ENCODE assay signal across 11 mouse cellular contexts in genomic region chr16:37916818-37917201, GRCm38 (mm10). TPM values are rescaled to one million over a fixed set of nuclear protein-coding genes. Genes with fewer than 3 reads are reported as not detected.
DNase-seq lines count a peak whose midpoint lies in the region; ATAC-seq and TF ChIP-seq lines count a peak whose summit lies in the region.
"Had no signal": no experiment of that assay in that cellular context is flagged by ENCODE, and none has a peak within 500 bp of the region (broad histone marks: within the 10 kb centered on the region; RNA-seq: fewer than 3 reads in every experiment).

No protein-coding gene starts in this region.

- peaks cover 17% of the 10 kb centered on the region for H3K27me3 ChIP-seq in embryonic facial prominence, embryonic 14.5 days (replicated peaks; ENCODE audit: control insufficient read depth, insufficient read depth, low read length)
- peaks cover 10% of the 10 kb centered on the region; the same call in 1 of the 2 replicates for H3K27me3 ChIP-seq in intestine, postnatal 0 days (replicated peaks; ENCODE audit: control insufficient read depth, insufficient read depth, low read length)
- H3K27me3 ChIP-seq in stomach, embryonic 14.5 days (ENCODE audit: control insufficient read depth, insufficient read depth, low read length): 0 out of 2 replicates have a peak, but pooled peaks cover 4% of the 10 kb centered on the region

- no peak for TF ChIP-seq CTCF in layer of hippocampus, adult 2 months (conservative IDR thresholded peaks at IDR 0.05)
- no peak for TF ChIP-seq CTCF in intestine, postnatal 0 days (IDR thresholded peaks at IDR 0.05; ENCODE audit: low read depth)

- H3K36me3 ChIP-seq in embryonic facial prominence, embryonic 14.5 days (ENCODE audit: control insufficient read depth, insufficient read depth, low read length): no peaks in the 10 kb centered on the region
- H3K36me3 ChIP-seq in intestine, postnatal 0 days (ENCODE audit: control insufficient read depth, insufficient read depth): no peaks in the 10 kb centered on the region
- H3K36me3 ChIP-seq in stomach, embryonic 14.5 days (ENCODE audit: control insufficient read depth, insufficient read depth, low read length): no peaks in the 10 kb centered on the region

- no peak for DNase-seq in layer of hippocampus, adult 2 months (ENCODE audit: low spot score in 2 of 2)
- no peak for DNase-seq in layer of hippocampus, adult 11-12 months (ENCODE audit: low spot score)
- no peak for DNase-seq in embryonic facial prominence, embryonic 14.5 days (ENCODE audit: low spot score)
- no peak for DNase-seq in frontal cortex, postnatal 10 days (ENCODE audit: low spot score in 2 of 2)
- no peak for DNase-seq in urinary bladder, postnatal 10 days (ENCODE audit: low spot score)
- DNase-seq in urinary bladder, postnatal 36 days (ENCODE audit: low spot score in 2 of 2): no peak
- DNase-seq: kidney, adult 11 months had no signal

- no peak overlapping the region for H3K27ac ChIP-seq in layer of hippocampus, adult 2 months
- no peak overlapping the region for H3K27ac ChIP-seq in embryonic facial prominence, embryonic 14.5 days (replicated peaks; ENCODE audit: low read depth, low read length)
- no peak overlapping the region for H3K27ac ChIP-seq in intestine, postnatal 0 days (ENCODE audit: low read depth, low read length)
- H3K27ac ChIP-seq in stomach, embryonic 14.5 days (ENCODE audit: low read length): no peak overlapping the region

- H3K9me3 ChIP-seq in embryonic facial prominence, embryonic 14.5 days (ENCODE audit: control insufficient read depth, low read length): no peaks in the 10 kb centered on the region
- H3K9me3 ChIP-seq in intestine, postnatal 0 days (ENCODE audit: control insufficient read depth): no peaks in the 10 kb centered on the region
- H3K9me3 ChIP-seq in stomach, embryonic 14.5 days (ENCODE audit: control insufficient read depth, low read depth, low read length): no peaks in the 10 kb centered on the region

- H3K4me3 ChIP-seq in layer of hippocampus, adult 2 months: peak overlapping the region; percentile 67
- peak overlapping the region; percentile 57 for H3K4me3 ChIP-seq in embryonic facial prominence, embryonic 14.5 days (ENCODE audit: low read depth, low read length)
- H3K4me3 ChIP-seq in intestine, postnatal 0 days (ENCODE audit: low read depth, low read length): no peak overlapping the region
- H3K4me3 ChIP-seq in stomach, embryonic 14.5 days (ENCODE audit: low read depth, low read length): peak overlapping the region; percentile 54
- H3K4me3 ChIP-seq: myocyte had no signal

- ATAC-seq in embryonic facial prominence, embryonic 14.5 days (ENCODE audit: low read depth): no peak; the same call in 1 of the 2 replicates
- no peak for ATAC-seq in intestine, postnatal 0 days
- ATAC-seq in stomach, embryonic 14.5 days (ENCODE audit: insufficient number of reproducible peaks, insufficient read depth, low FRiP score, low read depth): no peak

- 0 out of 2 replicates have a peak, but pooled peaks cover 7% of the 10 kb centered on the region for H3K4me1 ChIP-seq in embryonic facial prominence, embryonic 14.5 days (ENCODE audit: control insufficient read depth, insufficient read depth, low read length)
- peaks cover 5% of the 10 kb centered on the region for H3K4me1 ChIP-seq in intestine, postnatal 0 days (replicated peaks; ENCODE audit: control insufficient read depth, insufficient read depth, low read length)
- H3K4me1 ChIP-seq in stomach, embryonic 14.5 days (ENCODE audit: control insufficient read depth, insufficient read depth, low read length): no peaks in the 10 kb centered on the region

- peak overlapping the region; percentile 67; the same call in 1 of the 2 replicates for H3K9ac ChIP-seq in embryonic facial prominence, embryonic 14.5 days (ENCODE audit: low read depth, low read length)
- no peak overlapping the region for H3K9ac ChIP-seq in intestine, postnatal 0 days (ENCODE audit: low read depth, low read length)
- H3K9ac ChIP-seq in stomach, embryonic 14.5 days (replicated peaks; ENCODE audit: low read depth, low read length): 0 out of 2 replicates have a peak overlapping the region, but pooled peaks have one; percentile 38

- 15% methylated on average over 7 of the region's 7 CpGs for WGBS in embryonic facial prominence, embryonic 14.5 days
- 34% methylated on average over 7 of the region's 7 CpGs for WGBS in intestine, postnatal 0 days
- 23% methylated on average over 7 of the region's 7 CpGs for WGBS in stomach, embryonic 14.5 days

- H3K4me2 ChIP-seq in embryonic facial prominence, embryonic 14.5 days (ENCODE audit: low read depth, low read length): peak overlapping the region; percentile 98
- peak overlapping the region; percentile 91 for H3K4me2 ChIP-seq in intestine, postnatal 0 days (replicated peaks; ENCODE audit: low read depth)
- peak overlapping the region; percentile 93 for H3K4me2 ChIP-seq in stomach, embryonic 14.5 days (replicated peaks; ENCODE audit: low read depth, low read length)

RNA-seq across cellular contexts. Expression of gene Gpr156, which starts 0.5 kb away (rescaled TPM):
- total RNA-seq in layer of hippocampus, adult 2 months (2021): under 1 TPM; 0.74 to 0.81 TPM
- polyA plus RNA-seq in embryonic facial prominence, embryonic 14.5 days (2014; fragmentation: Nextera tagmentation; extraction: Ambion mirVana): 0.77 and 0.85 TPM in 2 replicates
- 0.09 and 0.10 TPM in 2 replicates for polyA plus RNA-seq in intestine, postnatal 0 days (2015; fragmentation: Nextera tagmentation; extraction: Ambion mirVana)
- polyA plus RNA-seq in stomach, embryonic 14.5 days (2014; fragmentation: Nextera tagmentation; extraction: Ambion mirVana): 0.21 and 0.39 TPM in 2 replicates
- total RNA-seq: MEL had no signal

RNA-seq across cellular contexts. Expression of gene Lrrc58, which starts 48.6 kb away (rescaled TPM):
- total RNA-seq in layer of hippocampus, adult 2 months (2021): 100 to 1,000 TPM in 1 of 2 experiments, 10 to 100 TPM in 1; 97.2 to 102 TPM
- 52.4 and 53.8 TPM in 2 replicates for polyA plus RNA-seq in embryonic facial prominence, embryonic 14.5 days (2014; fragmentation: Nextera tagmentation; extraction: Ambion mirVana)
- polyA plus RNA-seq in intestine, postnatal 0 days (2015; fragmentation: Nextera tagmentation; extraction: Ambion mirVana): 27.6 and 30.8 TPM in 2 replicates
- 61.2 and 64.2 TPM in 2 replicates for polyA plus RNA-seq in stomach, embryonic 14.5 days (2014; fragmentation: Nextera tagmentation; extraction: Ambion mirVana)

RNA-seq across cellular contexts. Expression of gene Gm36028, which starts 55.9 kb away (rescaled TPM):
- not detected for total RNA-seq in layer of hippocampus, adult 2 months (2021)
- polyA plus RNA-seq in embryonic facial prominence, embryonic 14.5 days (2014; fragmentation: Nextera tagmentation; extraction: Ambion mirVana): not detected in 2 replicates
- 6.2 and 6.6 TPM in 2 replicates for polyA plus RNA-seq in intestine, postnatal 0 days (2015; fragmentation: Nextera tagmentation; extraction: Ambion mirVana)
- not detected in 2 replicates for polyA plus RNA-seq in stomach, embryonic 14.5 days (2014; fragmentation: Nextera tagmentation; extraction: Ambion mirVana)
- total RNA-seq: MEL had no signal
